Mouse (Mus musculus) liver, embryonic 11.5 days (tissue): ENCODE measurements around the gene Hfm1. TPM values are rescaled to one million over a fixed set of nuclear protein-coding genes. Genes with fewer than 3 reads are reported as not detected.

Source experiments
- ATAC-seq: fragments of 200-750 bp; cut with Nextera tagmentation; replicated peaks from 2 replicates; pipeline ENCODE4 v1.8.0; 2017; ENCODE audit warnings: moderate number of reproducible peaks, mild to moderate bottlenecking, moderate TSS enrichment, moderate library complexity; ENCODE audit not compliant: low FRiP score
- DNase-seq: peaks from one replicate; pipeline ENCODE4 v3.0.0-alpha.2; 2017; ENCODE audit warnings: low spot score
- H3K27ac ChIP-seq: fragments of 300-500 bp; sonication (generic); 2 replicates; pipeline ENCODE4 v1.5.1; 2014; ENCODE audit warnings: mild to moderate bottlenecking, low read depth, low read length, control low read depth
- H3K27me3 ChIP-seq: fragments of 300-500 bp; sonication (generic); replicated peaks from 2 replicates; pipeline ENCODE4 v1.6.1; 2014; ENCODE audit warnings: low read length, mixed read lengths; ENCODE audit not compliant: control insufficient read depth, insufficient read depth
- H3K36me3 ChIP-seq: fragments of 300-500 bp; sonication (generic); 2 replicates; pipeline ENCODE4 v1.6.1; 2014; ENCODE audit warnings: mild to moderate bottlenecking, low read length, moderate library complexity, mixed read lengths; ENCODE audit not compliant: control insufficient read depth, insufficient read depth
- H3K4me1 ChIP-seq: fragments of 300-500 bp; sonication (generic); replicated peaks from 2 replicates; pipeline ENCODE4 v1.6.1; 2014; ENCODE audit warnings: low read length, mixed read lengths; ENCODE audit not compliant: control insufficient read depth, insufficient read depth
- H3K4me2 ChIP-seq: fragments of 300-500 bp; sonication (generic); 2 replicates; pipeline ENCODE4 v1.6.1; 2014; ENCODE audit warnings: mild to moderate bottlenecking, control low read depth, moderate library complexity
- H3K4me3 ChIP-seq: fragments of 300-500 bp; sonication (generic); 2 replicates; pipeline ENCODE4 v1.5.1; 2014; ENCODE audit warnings: low read depth, low read length, control low read depth
- H3K9ac ChIP-seq: fragments of 300-500 bp; sonication (generic); 2 replicates; pipeline ENCODE4 v1.6.1; 2014; ENCODE audit warnings: low read depth, low read length, control low read depth
- H3K9me3 ChIP-seq: fragments of 300-500 bp; sonication (generic); 2 replicates; pipeline ENCODE4 v1.6.1; 2016; ENCODE audit warnings: low read length, inconsistent platforms, mixed read lengths; ENCODE audit not compliant: control insufficient read depth
- WGBS: fragments of 180-500 bp; shearing (Covaris S2); extraction: QIAGEN DNeasy Blood & Tissue Kit; methylation state at CpG from one replicate; pipeline ENCODE4 v1.1.7; 2014; 5-methylcytosine and 5-hydroxymethylcytosine counted together
- polyA plus RNA-seq: library from polyadenylated mRNA; unstranded; fragments of >200 nt; fragmentation: Nextera tagmentation; extraction: Ambion mirVana; gene quantifications from 2 replicates; pipeline ENCODE4 v1.2.1, GENCODE M21; 2014

Gene Hfm1
- polyA plus RNA-seq, 1 experiment from 2014 or later = 0.41 TPM

DNA sequence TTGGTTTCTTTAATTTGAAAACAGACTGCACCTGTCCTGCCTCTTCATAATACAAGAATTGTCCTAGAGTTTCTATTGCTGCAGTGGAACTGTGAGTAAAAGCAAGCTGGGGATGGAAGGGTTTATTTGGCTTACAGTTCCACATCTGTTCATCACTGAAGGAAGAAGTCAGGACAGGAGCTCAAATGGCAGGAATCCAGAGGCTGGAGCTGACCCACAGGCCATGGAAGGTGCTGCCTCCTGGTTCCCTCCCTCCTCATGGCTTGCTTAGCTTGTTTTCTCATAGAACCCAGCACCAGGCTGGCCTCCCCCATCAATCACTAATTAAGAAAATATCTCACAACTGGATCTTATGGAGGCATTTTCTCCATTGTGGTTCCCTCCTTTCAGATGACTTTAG, 99.4 kb downstream of the Hfm1 start:
- Histone ChIP-seq H3K9me3 (no peaks in the 10 kb centered on the region), H3K36me3 (no peaks in the 10 kb centered on the region), H3K27me3 (peaks cover 8% of the 10 kb centered on the region), H3K4me2 (no peak overlapping the region), H3K4me1 (no peaks in the 10 kb centered on the region), H3K4me3 (no peak overlapping the region), H3K9ac (no peak overlapping the region), H3K27ac (no peak overlapping the region)
- no peak for DNase-seq
- ATAC-seq = no peak

DNA sequence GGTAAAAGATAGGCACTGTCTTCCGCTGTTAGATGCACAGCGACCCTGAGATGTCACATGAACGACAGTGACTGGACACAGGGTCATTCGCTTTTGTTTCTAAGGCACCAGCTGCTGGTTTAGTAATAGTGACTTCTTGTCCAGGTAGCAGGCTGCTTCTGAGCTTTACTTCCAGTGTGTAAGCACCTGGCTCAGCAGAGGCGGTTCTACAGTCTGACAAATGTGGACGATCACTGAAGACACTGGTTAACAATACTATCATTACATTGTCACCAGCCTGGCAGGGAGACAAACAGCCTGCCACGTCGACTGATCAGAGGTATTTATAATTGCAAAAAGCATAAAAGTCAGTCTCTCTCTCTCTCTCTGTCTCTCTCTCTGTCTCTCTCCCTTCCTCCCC, 100.1 kb downstream of the Hfm1 start:
- ATAC-seq (no peak), DNase-seq (no peak)
- Histone ChIP-seq H3K4me3 (no peak overlapping the region), H3K27me3 (peaks cover 8% of the 10 kb centered on the region), H3K9me3 (no peaks in the 10 kb centered on the region), H3K4me2 (no peak overlapping the region), H3K9ac (no peak overlapping the region), H3K4me1 (no peaks in the 10 kb centered on the region), H3K27ac (no peak overlapping the region), H3K36me3 (no peaks in the 10 kb centered on the region)
- WGBS = 60% methylated on average over 8 of the region's 8 CpGs

DNA sequence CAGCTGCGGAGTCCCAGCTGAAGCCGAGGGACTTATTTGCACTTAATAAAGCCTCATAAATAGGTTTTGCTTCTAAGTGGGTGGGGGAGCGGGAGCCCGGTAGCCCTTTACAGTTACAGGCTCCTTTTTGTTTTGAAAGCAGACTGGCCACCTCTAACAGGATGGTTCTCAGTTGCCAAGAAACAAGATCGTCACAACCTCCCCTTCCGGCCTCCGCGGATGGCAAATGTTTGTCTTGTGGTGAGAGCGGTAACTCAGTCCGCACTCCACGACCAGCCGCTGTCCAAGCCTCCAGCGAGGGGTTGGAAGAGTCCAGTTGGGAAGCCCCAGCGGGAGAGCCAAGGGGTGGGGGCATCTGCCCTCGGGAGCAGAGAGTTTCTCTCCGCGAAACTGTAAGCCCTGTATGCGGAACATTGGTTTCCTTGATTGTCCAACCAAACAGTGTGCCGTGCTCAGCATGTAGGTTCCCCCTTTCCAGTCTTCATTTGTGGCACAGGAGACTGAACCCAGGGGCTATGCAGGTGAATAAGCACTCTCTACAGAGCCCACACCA, 100.7 kb downstream of the Hfm1 start:
- Histone ChIP-seq H3K9me3 (no peaks in the 10 kb centered on the region), H3K27me3 (peaks cover 8% of the 10 kb centered on the region), H3K4me3 (peak overlapping the region; percentile 39; the same call in 1 of the 2 replicates), H3K4me2 (peak overlapping the region; percentile 65), H3K4me1 (no peaks in the 10 kb centered on the region), H3K36me3 (no peaks in the 10 kb centered on the region), H3K9ac (no peak overlapping the region), H3K27ac (no peak overlapping the region)
- ATAC-seq = no peak
- DNase-seq = no peak
- WGBS = 17% methylated on average over 19 of the region's 19 CpGs

DNA sequence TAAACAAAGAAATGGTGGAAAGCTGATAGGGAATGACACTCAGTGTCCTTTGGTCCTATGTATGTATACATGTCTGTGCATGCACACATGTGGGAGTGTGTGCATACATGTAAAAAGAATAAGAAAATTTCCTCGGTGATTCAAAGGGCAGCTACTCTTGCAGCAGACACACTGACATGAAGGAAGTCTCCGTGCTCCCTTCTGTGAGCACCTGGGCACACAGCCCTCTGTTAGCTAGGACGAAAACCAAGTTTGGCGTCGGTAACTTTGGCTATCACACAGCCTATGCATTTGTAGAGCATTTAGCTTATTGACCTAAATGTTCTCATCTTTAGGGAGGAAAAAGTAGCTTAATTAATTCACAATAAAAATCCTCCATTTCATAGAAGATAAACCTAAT, 101.4 kb downstream of the Hfm1 start:
- Histone ChIP-seq H3K4me3 (no peak overlapping the region), H3K4me2 (peak overlapping the region; percentile 65; the same call in 1 of the 2 replicates), H3K9ac (no peak overlapping the region), H3K27ac (no peak overlapping the region), H3K9me3 (no peaks in the 10 kb centered on the region), H3K4me1 (no peaks in the 10 kb centered on the region), H3K27me3 (peaks cover 8% of the 10 kb centered on the region), H3K36me3 (no peaks in the 10 kb centered on the region)
- WGBS = 83% methylated on average over 5 of the region's 5 CpGs
- no peak for DNase-seq
- no peak for ATAC-seq

DNA sequence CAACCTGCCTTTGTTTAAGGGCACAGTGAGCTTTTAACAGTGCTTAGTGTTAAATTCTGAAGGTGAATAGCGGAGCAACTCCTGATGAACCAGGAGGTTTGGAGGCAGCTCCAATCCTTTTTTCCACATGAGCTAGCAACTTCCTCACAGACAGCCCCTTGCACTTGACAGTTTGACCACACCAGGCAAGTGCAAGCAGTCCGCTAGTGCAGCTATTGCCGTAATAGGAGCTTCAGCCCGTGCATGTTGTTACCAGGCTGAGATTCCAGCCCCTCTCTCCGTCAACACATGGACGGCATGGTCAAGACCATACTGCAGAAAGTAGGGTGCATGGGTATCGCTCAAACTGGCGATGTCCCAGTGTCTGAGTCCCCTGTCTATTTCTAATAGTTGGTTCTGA, 106.5 kb downstream of the Hfm1 start:
- no peaks in the 10 kb centered on the region for H3K36me3 ChIP-seq
- H3K4me2 ChIP-seq = no peak overlapping the region
- no peaks in the 10 kb centered on the region for H3K9me3 ChIP-seq
- no peak overlapping the region for H3K4me3 ChIP-seq
- H3K4me1 ChIP-seq = no peaks in the 10 kb centered on the region
- no peak for DNase-seq
- no peak overlapping the region for H3K27ac ChIP-seq
- no peaks in the 10 kb centered on the region; the same call in 1 of the 2 replicates for H3K27me3 ChIP-seq
- no peak overlapping the region for H3K9ac ChIP-seq
- ATAC-seq = no peak
- 77% methylated on average over 8 of the region's 8 CpGs for WGBS

DNA sequence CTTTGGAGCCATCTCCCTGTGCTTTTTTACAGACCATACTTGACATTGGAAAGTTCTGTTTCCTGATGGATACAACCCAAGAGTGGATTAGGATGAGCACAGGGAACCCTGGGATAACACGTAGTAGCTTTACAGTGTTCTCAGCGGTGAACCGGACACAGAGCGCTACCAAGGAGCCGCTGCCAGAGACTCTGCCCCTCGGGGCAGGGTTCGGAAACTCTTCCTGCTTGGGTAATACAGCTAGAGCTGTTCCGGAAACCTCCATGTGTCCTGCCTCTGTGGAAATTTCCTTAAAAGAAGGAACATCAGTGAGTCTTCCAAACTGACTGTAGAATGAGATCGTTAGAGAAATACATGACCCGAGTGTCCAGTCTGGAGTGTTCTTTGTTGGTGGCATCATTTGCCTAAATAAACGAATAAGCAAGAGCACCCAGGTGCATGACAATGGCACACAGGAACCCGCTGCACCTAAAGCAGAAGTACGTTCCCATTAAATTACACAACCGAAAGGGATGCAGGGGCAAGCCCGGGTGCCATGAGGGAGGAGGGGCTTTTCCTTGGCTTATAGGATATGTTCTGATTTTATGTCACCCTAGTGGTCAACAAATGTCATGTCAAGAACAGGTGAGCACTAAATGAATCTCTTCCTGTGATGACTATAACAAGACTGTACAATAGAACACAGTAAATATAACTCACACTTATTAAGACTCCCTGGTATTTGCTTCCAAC, 110.0 kb downstream of the Hfm1 start:
- Histone ChIP-seq H3K4me2 (peak overlapping the region; percentile 18; the same call in 1 of the 2 replicates), H3K4me1 (no peaks in the 10 kb centered on the region), H3K9me3 (no peaks in the 10 kb centered on the region), H3K36me3 (no peaks in the 10 kb centered on the region), H3K27me3 (no peaks in the 10 kb centered on the region; the same call in 1 of the 2 replicates), H3K27ac (no peak overlapping the region), H3K4me3 (no peak overlapping the region), H3K9ac (no peak overlapping the region)
- no peak for DNase-seq
- no peak for ATAC-seq
- 55% methylated on average over 15 of the region's 15 CpGs for WGBS

DNA sequence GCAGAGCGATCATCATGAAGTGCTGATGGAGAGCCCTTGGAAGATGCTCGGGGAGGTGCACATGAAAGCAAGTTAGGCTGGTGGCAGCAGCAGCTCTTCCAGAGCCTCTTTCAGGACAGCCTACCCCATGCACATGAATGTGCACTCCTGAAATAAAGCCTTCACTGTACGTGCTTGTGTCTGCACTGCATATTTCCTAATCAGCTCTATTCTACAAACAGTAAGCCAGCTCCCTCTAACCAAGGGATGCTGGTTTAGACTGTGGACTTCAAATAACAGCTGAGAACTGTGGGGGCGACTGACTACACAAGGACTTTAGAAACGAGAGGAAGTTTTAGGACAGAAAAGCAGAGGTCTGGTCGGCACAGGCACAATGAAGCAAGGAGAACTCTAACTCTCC, 111.5 kb downstream of the Hfm1 start:
- no peaks in the 10 kb centered on the region for H3K9me3 ChIP-seq
- H3K36me3 ChIP-seq = no peaks in the 10 kb centered on the region
- DNase-seq (no peak), ATAC-seq (no peak)
- no peaks in the 10 kb centered on the region; the same call in 1 of the 2 replicates for H3K27me3 ChIP-seq
- 58% methylated on average over 6 of the region's 6 CpGs for WGBS
- H3K9ac ChIP-seq = no peak overlapping the region
- H3K4me3 ChIP-seq = no peak overlapping the region
- no peak overlapping the region for H3K4me2 ChIP-seq
- no peaks in the 10 kb centered on the region for H3K4me1 ChIP-seq
- H3K27ac ChIP-seq = no peak overlapping the region

DNA sequence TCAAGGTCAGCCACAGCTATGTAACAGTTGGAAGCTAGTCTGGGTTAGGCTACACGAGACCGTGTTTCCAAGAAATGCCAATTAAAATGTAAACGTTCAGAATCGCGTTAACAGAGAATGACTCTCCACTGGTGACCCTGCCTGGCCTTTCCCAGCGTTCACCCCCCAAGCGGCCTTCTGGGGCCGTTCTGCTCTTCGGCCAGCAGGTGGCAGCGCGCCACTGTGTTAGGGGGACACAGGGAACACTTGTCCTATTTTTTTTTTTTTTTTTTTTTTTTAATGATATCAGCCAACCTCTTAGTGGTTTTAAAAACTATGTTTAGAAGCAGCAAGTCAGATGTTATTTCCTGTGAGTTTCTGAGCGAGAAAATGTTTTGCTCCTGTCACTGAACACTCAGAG, 123.0 kb downstream of the Hfm1 start:
- peak; percentile 60 for ATAC-seq
- peak overlapping the region; percentile 64; the same call in 1 of the 2 replicates for H3K4me2 ChIP-seq

More for the DNA sequence above, 123.0 kb downstream of the Hfm1 start:
- H3K4me1 ChIP-seq = 0 out of 2 replicates have a peak, but pooled peaks cover 3% of the 10 kb centered on the region
- H3K36me3 ChIP-seq = no peaks in the 10 kb centered on the region
- no peak overlapping the region for H3K27ac ChIP-seq
- DNase-seq = no peak
- no peaks in the 10 kb centered on the region for H3K9me3 ChIP-seq
- 2% methylated on average over 12 of the region's 12 CpGs for WGBS
- H3K9ac ChIP-seq = no peak overlapping the region
- no peaks in the 10 kb centered on the region for H3K27me3 ChIP-seq
- H3K4me3 ChIP-seq = no peak overlapping the region
